Mouse (Mus musculus) brain, embryonic 14.5 days (tissue): ENCODE measurements around the gene 1700003H04Rik.

Source experiments
- CTCF ChIP-seq: fragments of 200-500 bp; IDR thresholded peaks from 2 replicates; pipeline ENCODE4 v1.5.1; 2012; ENCODE audit warnings: inconsistent platforms, mild to moderate bottlenecking, moderate library complexity, borderline replicate concordance; ENCODE audit not compliant: insufficient read depth, insufficient read length; ENCODE audit errors: extremely low read depth
- POLR2A ChIP-seq: fragments of 200-500 bp; IDR thresholded peaks from 2 replicates; pipeline ENCODE4 v1.6.1; 2012; ENCODE audit warnings: mild to moderate bottlenecking, inconsistent platforms, borderline replicate concordance; ENCODE audit not compliant: poor library complexity, insufficient read depth, insufficient read length, severe bottlenecking; ENCODE audit errors: extremely low read depth

DNA sequence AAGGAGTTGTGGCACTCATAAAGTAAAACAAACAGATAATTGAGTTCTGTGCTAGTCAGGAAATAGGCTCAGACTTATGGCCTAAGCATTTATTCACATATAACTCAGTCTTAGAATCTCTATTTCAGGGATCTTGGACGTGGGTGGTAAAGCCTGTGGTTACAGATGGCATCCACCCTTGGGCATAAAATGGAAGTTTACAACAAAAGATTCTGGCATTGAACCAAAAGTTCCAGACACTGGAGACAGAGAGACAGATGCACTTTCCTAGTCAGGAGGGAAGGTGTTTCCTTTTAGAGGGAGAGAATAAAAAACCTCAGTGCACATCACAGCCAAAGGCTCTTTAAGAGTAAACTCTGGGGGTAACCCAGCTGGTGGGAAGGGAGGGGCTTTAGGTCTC is 32.4 kb upstream of the 1700003H04Rik start:
- TF ChIP-seq CTCF (no peak), POLR2A (no peak)
